Mouse (Mus musculus) thymus, postnatal 14 days (tissue): ENCODE results near the gene Eef1g.
"Not testable (repeated sequence)": the region's sequence is repeated elsewhere in the genome, so short reads cannot be mapped to it uniquely, and the experiment has no call there.

ENCODE experiments used
- DNase-seq: peaks from one replicate; pipeline ENCODE4 v3.0.0; 2021

The Eef1g gene

GRCm38 (mm10) chr19:8946929-8947328 is 19.9 kb upstream of the Eef1g start:
- no peak for DNase-seq

- DNase-seq: no peak
Measured at GRCm38 (mm10) chr19:8950190-8950589, 16.7 kb upstream of the Eef1g start.

GRCm38 (mm10) chr19:8952241-8952640 is 14.6 kb upstream of the Eef1g start:
- DNase-seq: no peak

GRCm38 (mm10) chr19:8953135-8954039 is 13.5 kb upstream of the Eef1g start, which contains the start of gene Tut1:
Gene Tut1, plus strand, starts transcription at chr19:8953847.
- DNase-seq: peak; percentile 90

GRCm38 (mm10) chr19:8954171-8954570 is 12.7 kb upstream of the Eef1g start:
- DNase-seq: no peak

- DNase-seq: no peak
Measured at GRCm38 (mm10) chr19:8962256-8962655, 4.6 kb upstream of the Eef1g start.

GRCm38 (mm10) chr19:8965075-8965474 is 1.8 kb upstream of the Eef1g start:
- DNase-seq: no peak

- DNase-seq: peak; percentile 27
Measured at GRCm38 (mm10) chr19:8965771-8966170, 1.1 kb upstream of the Eef1g start.

GRCm38 (mm10) chr19:8966198-8966589 is 647 bp upstream of the Eef1g start:
- no peak for DNase-seq

- no peak for DNase-seq
Measured at GRCm38 (mm10) chr19:8967373-8967743, 517 bp downstream of the Eef1g start.

- no peak for DNase-seq
Measured at GRCm38 (mm10) chr19:8967893-8968292, 1.1 kb downstream of the Eef1g start.

GRCm38 (mm10) chr19:8972491-8972890 is 5.7 kb downstream of the Eef1g start:
- not testable (repeated sequence) for DNase-seq

- no peak for DNase-seq
Measured at GRCm38 (mm10) chr19:8974638-8975037, 7.8 kb downstream of the Eef1g start.

- DNase-seq: no peak
Measured at GRCm38 (mm10) chr19:8975491-8975890, 8.7 kb downstream of the Eef1g start.

- peak; percentile 47 for DNase-seq
Measured at GRCm38 (mm10) chr19:8976535-8976934, 9.7 kb downstream of the Eef1g start.

GRCm38 (mm10) chr19:8980771-8981170 is 13.9 kb downstream of the Eef1g start:
- no peak for DNase-seq

- DNase-seq: no peak
Measured at GRCm38 (mm10) chr19:8981450-8982168, 14.8 kb downstream of the Eef1g start.

- no peak for DNase-seq
Measured at GRCm38 (mm10) chr19:8982303-8983149, 15.7 kb downstream of the Eef1g start.

- no peak for DNase-seq
Measured at GRCm38 (mm10) chr19:8983150-8983650, 16.4 kb downstream of the Eef1g start.

- peak; percentile 58 for DNase-seq
Measured at GRCm38 (mm10) chr19:8984255-8984868, 17.5 kb downstream of the Eef1g start.

GRCm38 (mm10) chr19:8985891-8986290 is 19.1 kb downstream of the Eef1g start:
- no peak for DNase-seq

GRCm38 (mm10) chr19:8987816-8988215 is 21.0 kb downstream of the Eef1g start:
- DNase-seq: no peak
